Mouse (Mus musculus) cerebellum, postnatal 4 days (tissue): ENCODE data around the gene Pfkm.
A peak's percentile ranks its signal among the peaks of the same experiment; 100 is the strongest.

Experiments
- DNase-seq, 2 experiments: peaks; one replicate each; pipeline ENCODE4 v3.0.0; 2022; ENCODE audit warnings: low spot score in 2 of 2, mixed read lengths in 1 of 2

Gene Pfkm

DNA sequence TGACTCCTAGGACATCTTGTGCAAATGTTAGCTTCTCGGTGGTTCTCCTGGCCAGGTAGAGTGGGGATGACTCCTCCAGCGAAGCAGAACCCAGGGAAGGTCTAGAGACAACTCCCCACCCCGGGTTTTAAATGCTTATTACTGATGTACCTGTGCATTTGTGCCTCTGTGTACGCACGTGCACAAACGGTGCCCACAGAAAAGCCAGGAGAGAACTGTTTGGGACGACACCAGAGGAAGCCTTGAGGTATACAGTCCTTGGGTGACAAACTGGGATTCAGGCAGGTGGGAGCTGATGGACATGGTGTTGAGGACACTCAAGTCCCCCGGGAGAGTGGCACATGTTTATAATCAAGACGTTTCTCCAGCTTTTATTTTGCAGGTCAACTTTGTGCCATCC, 78.5 kb downstream of the Pfkm start:
- DNase-seq = no peak

DNA sequence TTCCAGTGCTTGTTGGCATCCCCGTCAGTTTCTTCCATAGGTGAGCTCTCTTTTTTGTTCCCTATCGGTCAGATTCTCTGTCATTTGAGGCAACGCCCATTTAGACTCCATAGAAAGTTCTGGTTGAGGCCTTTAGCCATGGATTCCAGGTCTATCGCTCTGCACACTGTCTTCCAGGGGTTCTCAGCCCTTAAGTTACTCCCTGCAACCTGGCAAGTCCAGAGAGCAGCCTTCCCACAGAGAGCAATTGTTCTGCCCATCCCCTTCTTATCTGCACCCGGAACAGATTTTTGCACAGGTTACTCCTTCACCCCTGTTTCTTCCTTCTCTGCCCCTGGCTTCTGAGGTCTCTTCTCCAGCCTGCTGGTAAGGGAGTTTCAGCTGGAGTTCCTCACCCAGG, 79.7 kb downstream of the Pfkm start:
- DNase-seq = no peak

DNA sequence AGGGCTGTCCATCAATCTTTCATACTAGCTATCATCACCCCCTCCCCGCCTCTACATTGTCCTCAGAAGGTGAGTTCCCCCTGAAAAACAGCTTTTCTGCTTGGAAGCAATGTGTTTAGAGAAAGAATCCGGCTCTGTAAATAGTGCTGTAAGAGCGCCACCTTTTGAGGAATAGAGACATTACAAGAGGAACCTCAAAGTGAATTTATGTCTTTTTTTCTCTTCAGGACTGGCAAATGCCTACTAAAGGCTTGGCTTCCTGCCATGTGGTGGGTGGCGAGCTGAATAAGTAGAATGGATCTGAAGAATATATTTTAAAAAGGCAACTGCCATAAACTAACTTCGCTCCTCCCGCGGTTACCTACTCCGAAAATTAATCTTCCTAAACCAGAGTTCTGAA, 81.4 kb downstream of the Pfkm start:
- peak in 1 of 2 experiments; percentile 37 for DNase-seq

DNA sequence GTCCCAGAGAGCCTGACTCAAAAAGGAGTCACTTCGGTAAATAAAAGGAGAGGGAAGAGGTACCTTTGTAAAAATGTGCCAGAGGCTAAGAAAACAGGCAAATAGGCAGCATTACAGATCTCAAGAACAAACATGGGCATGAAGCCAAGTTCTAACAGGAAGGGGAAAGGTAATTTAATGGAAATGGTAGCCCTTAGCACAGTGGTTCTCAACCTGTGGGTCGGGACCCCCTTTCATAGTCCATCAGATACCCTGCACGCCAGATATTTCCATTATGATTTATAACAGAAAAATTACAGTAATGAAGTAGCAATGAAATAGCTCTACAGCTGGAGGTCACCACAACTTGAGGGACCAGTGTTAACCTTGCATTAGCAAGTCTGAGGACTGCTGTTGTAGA, 84.9 kb downstream of the Pfkm start:
- DNase-seq = no peak

DNA sequence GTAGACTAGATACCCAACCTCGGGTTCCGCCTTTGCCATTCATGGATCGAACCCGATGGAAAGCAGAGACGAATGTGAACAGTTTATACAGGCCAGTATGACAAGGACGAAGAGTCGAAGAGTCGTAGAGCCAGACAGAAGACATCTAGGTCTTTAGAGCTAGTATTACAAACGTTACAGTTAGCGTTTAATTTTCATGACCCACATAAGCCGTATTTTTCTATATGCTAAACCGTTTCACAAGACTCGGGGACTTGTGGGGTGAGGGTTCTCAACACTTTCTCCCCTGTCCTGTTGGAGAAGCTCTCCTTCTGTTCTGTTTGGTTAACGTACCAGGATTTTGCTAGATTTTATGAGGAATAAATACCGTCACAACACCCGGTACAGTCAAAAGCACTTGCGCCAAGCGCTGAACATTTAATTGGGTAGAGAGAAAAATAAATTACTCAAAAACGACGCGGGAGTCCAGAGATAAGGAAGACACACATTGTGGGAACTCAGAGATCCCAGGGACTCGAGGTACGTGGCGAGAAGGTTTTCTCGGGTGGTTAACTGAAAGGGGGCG, 88.3 kb downstream of the Pfkm start:
- DNase-seq = no peak

DNA sequence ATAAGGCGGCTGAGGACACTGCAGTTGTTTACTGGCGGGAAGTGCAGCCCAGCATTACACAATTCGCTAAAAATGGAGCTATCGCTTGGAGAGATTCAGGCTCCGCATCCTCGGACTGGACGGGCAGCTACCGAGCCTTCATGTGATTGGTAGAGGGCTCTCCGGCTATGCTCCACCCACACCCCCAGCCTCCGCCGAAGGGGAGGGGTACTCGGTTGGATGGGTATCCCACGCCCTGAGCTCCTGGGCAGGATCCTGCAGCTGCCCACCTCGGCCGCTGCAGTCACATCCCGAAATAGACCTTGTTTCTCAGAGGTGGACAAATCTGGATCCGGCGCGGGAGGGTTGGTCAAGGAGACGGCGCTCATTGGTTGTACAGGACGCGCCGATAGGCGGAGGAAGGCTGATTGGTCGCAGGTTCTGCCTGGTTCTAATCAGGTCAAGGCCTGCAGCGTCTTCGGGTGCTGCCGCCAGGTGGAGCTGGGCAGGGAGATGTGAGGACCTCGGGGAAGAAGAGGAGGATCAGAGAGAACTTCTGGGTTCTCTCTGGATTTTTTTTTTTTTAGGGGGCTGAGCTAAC, 88.8 kb downstream of the Pfkm start:
- peak; percentile 84 to 93 for DNase-seq
